Mouse (Mus musculus) stomach, postnatal 0 days (tissue): ENCODE measurements at regions not wholly inside any gene's neighbourhood (a gene's known extent, or its start where the extent isn't known, plus 50 kb on each side); places are given as distances from the start of the nearest gene placed in this dataset.
A peak's percentile ranks its signal among the peaks of the same experiment; 100 is the strongest.

Source experiments
- ATAC-seq: fragments of 200-750 bp; cut with Nextera tagmentation; 2 replicates; pipeline ENCODE4 v1.8.0; 2017; ENCODE audit not compliant: low FRiP score, low TSS enrichment
- DNase-seq: peaks from one replicate; pipeline ENCODE4 v3.0.0-alpha.2; 2016; ENCODE audit warnings: low spot score
- H3K27ac ChIP-seq: fragments of 300-500 bp; sonication (generic); replicated peaks from 2 replicates; pipeline ENCODE4 v1.5.1; 2014; ENCODE audit warnings: mild to moderate bottlenecking, control low read depth
- H3K27me3 ChIP-seq: fragments of 300-500 bp; sonication (generic); 2 replicates; pipeline ENCODE4 v1.6.1; 2014; ENCODE audit warnings: low read length; ENCODE audit not compliant: control insufficient read depth, insufficient read depth
- H3K36me3 ChIP-seq: fragments of 300-500 bp; sonication (generic); 2 replicates; pipeline ENCODE4 v1.6.1; 2014; ENCODE audit warnings: low read length, mixed read lengths; ENCODE audit not compliant: control insufficient read depth, insufficient read depth
- H3K4me1 ChIP-seq: fragments of 300-500 bp; sonication (generic); replicated peaks from 2 replicates; pipeline ENCODE4 v1.6.1; 2014; ENCODE audit warnings: antibody characterized with exemption; ENCODE audit not compliant: control insufficient read depth, insufficient read depth
- H3K4me2 ChIP-seq: fragments of 300-500 bp; sonication (generic); replicated peaks from 2 replicates; pipeline ENCODE4 v1.6.1; 2014; ENCODE audit warnings: low read depth, mild to moderate bottlenecking, control low read depth, moderate library complexity
- H3K4me3 ChIP-seq: fragments of 300-500 bp; sonication (generic); 2 replicates; pipeline ENCODE4 v1.5.1; 2014; ENCODE audit warnings: low read depth, low read length, control low read depth
- H3K9ac ChIP-seq: fragments of 300-500 bp; sonication (generic); 2 replicates; pipeline ENCODE4 v1.6.1; 2014; ENCODE audit warnings: mild to moderate bottlenecking, low read length, control low read depth, mixed read lengths
- H3K9me3 ChIP-seq: fragments of 300-500 bp; sonication (generic); 2 replicates; pipeline ENCODE4 v1.6.1; 2016; ENCODE audit warnings: low read length; ENCODE audit not compliant: control insufficient read depth
- CTCF ChIP-seq: IDR thresholded peaks from 2 replicates; pipeline ENCODE4 v1.5.1; 2016; ENCODE audit warnings: antibody characterized with exemption, low read depth, mild to moderate bottlenecking, moderate library complexity
- EP300 ChIP-seq: optimal IDR thresholded peaks from 2 replicates; pipeline ENCODE3; 2016; ENCODE audit warnings: antibody characterized with exemption
- whole genome bisulfite sequencing: fragments of 180-500 bp; shearing (Covaris S2); extraction: QIAGEN DNeasy Blood & Tissue Kit; methylation state at CpG from one replicate; pipeline ENCODE4 v1.1.7; 2014; 5-methylcytosine and 5-hydroxymethylcytosine counted together

GRCm38 (mm10) chr15:31752632-31753031 is 151.0 kb downstream of the Fam173b start:
- Histone ChIP-seq H3K27ac (no peak overlapping the region), H3K9ac (no peak overlapping the region), H3K4me3 (no peak overlapping the region), H3K4me2 (no peak overlapping the region), H3K27me3 (no peaks in the 10 kb centered on the region), H3K36me3 (no peaks in the 10 kb centered on the region), H3K9me3 (no peaks in the 10 kb centered on the region), H3K4me1 (no peaks in the 10 kb centered on the region)
- TF ChIP-seq CTCF = no peak
- TF ChIP-seq EP300 = no peak
- ATAC-seq = no peak
- DNase-seq = no peak
- 65% methylated on average over 2 of the region's 2 CpGs for WGBS

- H3K27me3 ChIP-seq = no peaks in the 10 kb centered on the region
- 34% methylated on average over 14 of the region's 14 CpGs for WGBS
- no peak overlapping the region for H3K4me2 ChIP-seq
- no peak overlapping the region for H3K4me3 ChIP-seq
- no peaks in the 10 kb centered on the region for H3K9me3 ChIP-seq
- DNase-seq = no peak
- H3K4me1 ChIP-seq = no peaks in the 10 kb centered on the region
- H3K27ac ChIP-seq = no peak overlapping the region
- TF ChIP-seq EP300 = no peak
- no peak overlapping the region for H3K9ac ChIP-seq
- H3K36me3 ChIP-seq = no peaks in the 10 kb centered on the region
- no peak for ATAC-seq
Measured at GRCm38 (mm10) chr15:31753578-31754281, 152.1 kb downstream of the Fam173b start.

GRCm38 (mm10) chr15:31768959-31769844 is 167.6 kb downstream of the Fam173b start:
- Histone ChIP-seq H3K36me3 (no peaks in the 10 kb centered on the region), H3K27ac (no peak overlapping the region), H3K9ac (no peak overlapping the region), H3K4me2 (no peak overlapping the region), H3K27me3 (no peaks in the 10 kb centered on the region), H3K9me3 (no peaks in the 10 kb centered on the region), H3K4me1 (no peaks in the 10 kb centered on the region), H3K4me3 (no peak overlapping the region)
- WGBS = 61% methylated on average over 12 of the region's 12 CpGs
- ATAC-seq = no peak
- no peak for DNase-seq
- no peak for TF ChIP-seq EP300
- TF ChIP-seq CTCF = no peak

- no peak for DNase-seq
- Histone ChIP-seq H3K4me3 (no peak overlapping the region), H3K36me3 (no peaks in the 10 kb centered on the region), H3K27me3 (no peaks in the 10 kb centered on the region), H3K9me3 (no peaks in the 10 kb centered on the region), H3K4me2 (no peak overlapping the region), H3K4me1 (no peaks in the 10 kb centered on the region), H3K9ac (no peak overlapping the region), H3K27ac (no peak overlapping the region)
- no peak for TF ChIP-seq EP300
- TF ChIP-seq CTCF = no peak
- 92% methylated on average over 2 of the region's 2 CpGs for WGBS
- no peak for ATAC-seq
Measured at GRCm38 (mm10) chr15:31783081-31783480, 181.4 kb downstream of the Fam173b start.

- WGBS = 73% methylated on average over 3 of the region's 3 CpGs
- Histone ChIP-seq H3K4me3 (no peak overlapping the region), H3K36me3 (no peaks in the 10 kb centered on the region), H3K9me3 (no peaks in the 10 kb centered on the region), H3K4me1 (no peaks in the 10 kb centered on the region), H3K9ac (no peak overlapping the region), H3K27me3 (no peaks in the 10 kb centered on the region), H3K4me2 (no peak overlapping the region), H3K27ac (no peak overlapping the region)
- ATAC-seq (no peak), DNase-seq (no peak)
- peak; percentile 55 for TF ChIP-seq CTCF
- TF ChIP-seq EP300 = no peak
Measured at GRCm38 (mm10) chr15:31785022-31785421, 183.4 kb downstream of the Fam173b start.

- no peak overlapping the region for H3K27ac ChIP-seq
- H3K9me3 ChIP-seq = no peaks in the 10 kb centered on the region
- H3K27me3 ChIP-seq = no peaks in the 10 kb centered on the region
- H3K4me2 ChIP-seq = no peak overlapping the region
- 75% methylated on average over 2 of the region's 2 CpGs for WGBS
- H3K4me1 ChIP-seq = no peaks in the 10 kb centered on the region
- ATAC-seq (no peak), DNase-seq (no peak)
- H3K36me3 ChIP-seq = no peaks in the 10 kb centered on the region
- TF ChIP-seq CTCF (no peak), EP300 (no peak)
- no peak overlapping the region for H3K9ac ChIP-seq
- no peak overlapping the region for H3K4me3 ChIP-seq
Measured at GRCm38 (mm10) chr15:31798863-31799262, 197.2 kb downstream of the Fam173b start.
